Mouse (Mus musculus): ENCODE data around the gene Gm29776.

DNA sequence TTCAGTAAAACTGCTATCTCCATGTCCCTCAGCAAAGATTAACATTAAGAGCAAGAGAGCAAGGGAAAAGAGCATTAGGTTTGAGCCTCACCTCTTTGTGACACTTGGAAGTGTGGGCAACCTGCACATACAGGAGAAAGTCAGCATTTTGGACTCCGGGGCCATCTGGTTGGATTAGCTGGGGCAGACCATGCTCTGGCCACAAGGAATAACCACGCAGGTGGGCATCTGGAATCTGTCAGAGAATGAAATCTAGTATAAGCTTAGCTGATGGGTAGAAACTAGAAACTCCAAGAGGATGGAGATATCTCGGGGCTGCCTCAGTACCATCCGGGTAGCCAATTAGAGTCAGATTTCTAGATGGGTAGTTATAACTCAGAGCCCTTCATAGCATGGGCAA, 1.9 kb downstream of the Gm29776 start:
- no peak for TF ChIP-seq CTCF (IDR thresholded peaks at IDR 0.05; ENCODE audit: insufficient read depth, low read length)
- no peak for TF ChIP-seq POLR2A (IDR thresholded peaks at IDR 0.05; ENCODE audit: borderline replicate concordance, extremely low read depth, low read depth, low read length)

Measured in lung, adult 2 months (tissue).